Mouse (Mus musculus) erythroblast, embryonic 14.5 days (primary cell): ENCODE results near the gene Hus1.

Experiments used
- GATA1 ChIP-seq: IDR thresholded peaks from 2 replicates; pipeline ENCODE4 v1.6.1; 2012; ENCODE audit warnings: low read length, inconsistent platforms, mixed read lengths
- TAL1 ChIP-seq: IDR thresholded peaks from 3 replicates; pipeline ENCODE4 v1.6.1; 2012; ENCODE audit warnings: low read length, inconsistent platforms, mixed read lengths

GRCm38 (mm10) chr11:9056937-9057336 lies 45.9 kb upstream of the Hus1 start:
- TF ChIP-seq TAL1: no peak
- TF ChIP-seq GATA1: no peak
